Mouse (Mus musculus): Measurements from ENCODE around the gene Man1c1. TPM values are rescaled to one million over a fixed set of nuclear protein-coding genes. Genes with fewer than 3 reads are reported as not detected.
A peak's percentile ranks its signal among the peaks of the same experiment; 100 is the strongest.

Man1c1 gene
- polyA plus RNA-seq, 1 experiment from 2014 or later: 2.8 TPM

GRCm38 (mm10) chr4:134535787-134536151 lies 168.3 kb downstream of the Man1c1 start:
- WGBS: 20% methylated on average over 8 of the region's 8 CpGs
- Histone ChIP-seq H3K27ac (replicated peaks) (peak overlapping the region; percentile 88), H3K36me3 (peaks cover 37% of the 10 kb centered on the region), H3K9me3 (replicated peaks) (no peaks in the 10 kb centered on the region), H3K4me1 (peaks cover 23% of the 10 kb centered on the region), H3K4me3 (peak overlapping the region; percentile 90), H3K27me3 (ENCODE audit: low read depth, poor library complexity, severe bottlenecking) (no peaks in the 10 kb centered on the region)
- DNase-seq (ENCODE audit: low spot score): no peak

- H3K27me3 ChIP-seq (ENCODE audit: low read depth, poor library complexity, severe bottlenecking): no peaks in the 10 kb centered on the region
- peak within 1 kb of the TSS; percentile 90 for H3K4me3 ChIP-seq
- peak within 1 kb of the TSS; percentile 88 for H3K27ac ChIP-seq (replicated peaks)
- peak; percentile 99 for DNase-seq (ENCODE audit: low spot score)
- peaks cover 23% of the 10 kb centered on the region for H3K4me1 ChIP-seq
- WGBS: under 1% methylated on average over 71 of the region's 71 CpGs
- peaks cover 37% of the 10 kb centered on the region for H3K36me3 ChIP-seq
- no peaks in the 10 kb centered on the region for H3K9me3 ChIP-seq (replicated peaks)
Measured at GRCm38 (mm10) chr4:134534932-134535786, 168.9 kb downstream of the Man1c1 start, which contains the start of gene Mtfr1l. Gene Mtfr1l, minus strand, starts transcription at chr4:134535387.

- under 1% methylated on average over 56 of the region's 57 CpGs for WGBS
- Histone ChIP-seq H3K9me3 (replicated peaks) (no peaks in the 10 kb centered on the region), H3K4me1 (peaks cover 23% of the 10 kb centered on the region), H3K36me3 (peaks cover 37% of the 10 kb centered on the region), H3K27ac (replicated peaks) (peak overlapping the region; percentile 88), H3K4me3 (peak overlapping the region; percentile 90), H3K27me3 (ENCODE audit: low read depth, poor library complexity, severe bottlenecking) (no peaks in the 10 kb centered on the region)
- peak; percentile 69 for DNase-seq (ENCODE audit: low spot score)
Measured at GRCm38 (mm10) chr4:134534124-134534886, 169.8 kb downstream of the Man1c1 start.

GRCm38 (mm10) chr4:134533421-134533820 lies 170.7 kb downstream of the Man1c1 start:
- Histone ChIP-seq H3K27me3 (ENCODE audit: low read depth, poor library complexity, severe bottlenecking) (no peaks in the 10 kb centered on the region), H3K36me3 (peaks cover 37% of the 10 kb centered on the region), H3K27ac (replicated peaks) (no peak overlapping the region), H3K4me3 (peak overlapping the region; percentile 90), H3K4me1 (peaks cover 23% of the 10 kb centered on the region), H3K9me3 (replicated peaks) (no peaks in the 10 kb centered on the region)
- 87% methylated on average over 4 of the region's 4 CpGs for WGBS
- DNase-seq (ENCODE audit: low spot score): no peak

- H3K27ac ChIP-seq (replicated peaks): no peak overlapping the region
- no peaks in the 10 kb centered on the region for H3K27me3 ChIP-seq (ENCODE audit: low read depth, poor library complexity, severe bottlenecking)
- DNase-seq (ENCODE audit: low spot score): no peak
- H3K36me3 ChIP-seq: peaks cover 39% of the 10 kb centered on the region
- 86% methylated on average over 4 of the region's 4 CpGs for WGBS
- no peaks in the 10 kb centered on the region for H3K9me3 ChIP-seq (replicated peaks)
- peaks cover 23% of the 10 kb centered on the region for H3K4me1 ChIP-seq
- no peak overlapping the region for H3K4me3 ChIP-seq
Measured at GRCm38 (mm10) chr4:134532928-134533327, 171.2 kb downstream of the Man1c1 start.

- no peak overlapping the region for H3K4me3 ChIP-seq
- H3K36me3 ChIP-seq: peaks cover 100% of the 10 kb centered on the region
- H3K9me3 ChIP-seq (replicated peaks): no peaks in the 10 kb centered on the region
- no peak for DNase-seq (ENCODE audit: low spot score)
- no peak overlapping the region for H3K27ac ChIP-seq (replicated peaks)
- WGBS: 78% methylated on average over 5 of the region's 5 CpGs
- H3K27me3 ChIP-seq (ENCODE audit: low read depth, poor library complexity, severe bottlenecking): no peaks in the 10 kb centered on the region
- no peaks in the 10 kb centered on the region for H3K4me1 ChIP-seq
Measured at GRCm38 (mm10) chr4:134526220-134526619, 177.9 kb downstream of the Man1c1 start.

GRCm38 (mm10) chr4:134525806-134526205 lies 178.3 kb downstream of the Man1c1 start:
- WGBS: 87% methylated on average over 5 of the region's 5 CpGs
- no peak for DNase-seq (ENCODE audit: low spot score)
- peaks cover 100% of the 10 kb centered on the region for H3K36me3 ChIP-seq
- no peak overlapping the region for H3K27ac ChIP-seq (replicated peaks)
- no peak overlapping the region for H3K4me3 ChIP-seq
- no peaks in the 10 kb centered on the region for H3K9me3 ChIP-seq (replicated peaks)
- no peaks in the 10 kb centered on the region for H3K27me3 ChIP-seq (ENCODE audit: low read depth, poor library complexity, severe bottlenecking)
- no peaks in the 10 kb centered on the region for H3K4me1 ChIP-seq

- 89% methylated on average over 4 of the region's 4 CpGs for WGBS
- Histone ChIP-seq H3K9me3 (replicated peaks) (no peaks in the 10 kb centered on the region), H3K4me3 (no peak overlapping the region), H3K27me3 (ENCODE audit: low read depth, poor library complexity, severe bottlenecking) (no peaks in the 10 kb centered on the region), H3K27ac (replicated peaks) (no peak overlapping the region), H3K36me3 (peaks cover 91% of the 10 kb centered on the region), H3K4me1 (no peaks in the 10 kb centered on the region)
- DNase-seq (ENCODE audit: low spot score): no peak
Measured at GRCm38 (mm10) chr4:134523447-134523846, 180.6 kb downstream of the Man1c1 start.

GRCm38 (mm10) chr4:134519281-134519680 lies 184.8 kb downstream of the Man1c1 start:
- no peak for DNase-seq (ENCODE audit: low spot score)
- peaks cover 8% of the 10 kb centered on the region; the same call in 1 of the 2 replicates for H3K4me1 ChIP-seq
- no peak overlapping the region for H3K27ac ChIP-seq (replicated peaks)
- no peaks in the 10 kb centered on the region for H3K27me3 ChIP-seq (ENCODE audit: low read depth, poor library complexity, severe bottlenecking)
- peaks cover 68% of the 10 kb centered on the region for H3K36me3 ChIP-seq
- H3K9me3 ChIP-seq (replicated peaks): no peaks in the 10 kb centered on the region
- no peak overlapping the region for H3K4me3 ChIP-seq

- Histone ChIP-seq H3K9me3 (replicated peaks) (no peaks in the 10 kb centered on the region), H3K4me3 (no peak overlapping the region), H3K27ac (replicated peaks) (no peak overlapping the region), H3K4me1 (peaks cover 15% of the 10 kb centered on the region; the same call in 1 of the 2 replicates), H3K36me3 (peaks cover 68% of the 10 kb centered on the region), H3K27me3 (ENCODE audit: low read depth, poor library complexity, severe bottlenecking) (no peaks in the 10 kb centered on the region)
- no peak for DNase-seq (ENCODE audit: low spot score)
- WGBS: 95% methylated on average over 4 of the region's 4 CpGs
Measured at GRCm38 (mm10) chr4:134518541-134518940, 185.5 kb downstream of the Man1c1 start.

GRCm38 (mm10) chr4:134517719-134518118 lies 186.4 kb downstream of the Man1c1 start:
- 91% methylated on average over 10 of the region's 10 CpGs for WGBS
- H3K9me3 ChIP-seq (replicated peaks): no peaks in the 10 kb centered on the region
- no peak overlapping the region for H3K4me3 ChIP-seq
- peaks cover 62% of the 10 kb centered on the region for H3K36me3 ChIP-seq
- H3K4me1 ChIP-seq: peaks cover 21% of the 10 kb centered on the region
- DNase-seq (ENCODE audit: low spot score): no peak
- no peak overlapping the region for H3K27ac ChIP-seq (replicated peaks)
- no peaks in the 10 kb centered on the region for H3K27me3 ChIP-seq (ENCODE audit: low read depth, poor library complexity, severe bottlenecking)

GRCm38 (mm10) chr4:134516981-134517380 lies 187.1 kb downstream of the Man1c1 start:
- Histone ChIP-seq H3K36me3 (peaks cover 58% of the 10 kb centered on the region), H3K27me3 (ENCODE audit: low read depth, poor library complexity, severe bottlenecking) (no peaks in the 10 kb centered on the region), H3K4me1 (peaks cover 29% of the 10 kb centered on the region), H3K9me3 (replicated peaks) (no peaks in the 10 kb centered on the region), H3K4me3 (no peak overlapping the region), H3K27ac (replicated peaks) (no peak overlapping the region; the same call in 1 of the 2 replicates)
- DNase-seq (ENCODE audit: low spot score): no peak
- 91% methylated on average over 8 of the region's 8 CpGs for WGBS

- peaks cover 42% of the 10 kb centered on the region for H3K4me1 ChIP-seq
- no peak for DNase-seq (ENCODE audit: low spot score)
- H3K27me3 ChIP-seq (ENCODE audit: low read depth, poor library complexity, severe bottlenecking): no peaks in the 10 kb centered on the region
- H3K36me3 ChIP-seq: peaks cover 45% of the 10 kb centered on the region
- H3K27ac ChIP-seq (replicated peaks): no peak overlapping the region
- H3K9me3 ChIP-seq (replicated peaks): no peaks in the 10 kb centered on the region
- no peak overlapping the region for H3K4me3 ChIP-seq
- WGBS: 82% methylated on average over 7 of the region's 7 CpGs
Measured at GRCm38 (mm10) chr4:134515614-134516013, 188.5 kb downstream of the Man1c1 start.
